In genomic region chr4:89469883-89470282, GRCm38 (mm10) we compare ENCODE assay signal across 7 mouse cellular contexts.
DNase-seq lines count a peak whose midpoint lies in the region; ATAC-seq and TF ChIP-seq lines count a peak whose summit lies in the region.

No protein-coding gene starts in this region.

- no peak for TF ChIP-seq CTCF in heart, postnatal 0 days (IDR thresholded peaks at IDR 0.05; ENCODE audit: low read depth)
- no peak for TF ChIP-seq CTCF in liver, postnatal 0 days (IDR thresholded peaks at IDR 0.05; ENCODE audit: low read depth)

- no peaks in the 10 kb centered on the region for H3K9me3 ChIP-seq in forebrain, embryonic 11.5 days (ENCODE audit: control insufficient read depth, low read length)
- no peaks in the 10 kb centered on the region for H3K9me3 ChIP-seq in heart, postnatal 0 days (replicated peaks; ENCODE audit: control insufficient read depth, low read length)
- H3K9me3 ChIP-seq in liver, postnatal 0 days (ENCODE audit: low read length) = no peaks in the 10 kb centered on the region

- H3K9ac ChIP-seq in forebrain, embryonic 11.5 days (ENCODE audit: low read length) = no peak overlapping the region
- no peak overlapping the region for H3K9ac ChIP-seq in heart, postnatal 0 days (replicated peaks; ENCODE audit: low read depth, low read length)
- no peak overlapping the region for H3K9ac ChIP-seq in liver, postnatal 0 days (replicated peaks)

- ATAC-seq in forebrain, embryonic 11.5 days (replicated peaks; ENCODE audit: low FRiP score) = peak; percentile 94
- peak; percentile 89 for ATAC-seq in heart, postnatal 0 days (ENCODE audit: insufficient read depth, low read depth)
- ATAC-seq in erythroid progenitor cell, adult 5-6 weeks (replicated peaks; ENCODE audit: low FRiP score, poor library complexity, severe bottlenecking) = no peak
- ATAC-seq in liver, postnatal 0 days = no peak

- DNase-seq in urinary bladder, postnatal 14 days (ENCODE audit: low spot score) = peak; percentile 30
- no peak for DNase-seq in urinary bladder, postnatal 25 days (ENCODE audit: low spot score)
- DNase-seq in forebrain, embryonic 11.5 days (ENCODE audit: low spot score) = peak; percentile 73
- peak; percentile 78 for DNase-seq in heart, postnatal 0 days (ENCODE audit: low spot score)
- peak; percentile 41 for DNase-seq in lung, postnatal 10 days
- DNase-seq in liver, postnatal 0 days = no peak

- no peaks in the 10 kb centered on the region; the same call in 1 of the 2 replicates for H3K4me1 ChIP-seq in forebrain, embryonic 11.5 days (replicated peaks; ENCODE audit: control insufficient read depth, insufficient read depth, low read length)
- H3K4me1 ChIP-seq in heart, postnatal 0 days (ENCODE audit: control insufficient read depth, insufficient read depth) = no peaks in the 10 kb centered on the region
- no peaks in the 10 kb centered on the region for H3K4me1 ChIP-seq in liver, postnatal 0 days (ENCODE audit: insufficient read depth)

- H3K36me3 ChIP-seq in forebrain, embryonic 11.5 days (ENCODE audit: control insufficient read depth, insufficient read depth, low read length) = no peaks in the 10 kb centered on the region
- no peaks in the 10 kb centered on the region for H3K36me3 ChIP-seq in heart, postnatal 0 days (replicated peaks; ENCODE audit: control insufficient read depth, insufficient read depth, low read length)
- H3K36me3 ChIP-seq in liver, postnatal 0 days (replicated peaks; ENCODE audit: insufficient read depth, low read length) = no peaks in the 10 kb centered on the region

- no peak for TF ChIP-seq EP300 in heart, postnatal 0 days (IDR thresholded peaks at IDR 0.05; ENCODE audit: low read depth)
- no peak for TF ChIP-seq EP300 in liver, postnatal 0 days (IDR thresholded peaks at IDR 0.05; ENCODE audit: low read depth)

- no peak overlapping the region for H3K27ac ChIP-seq in forebrain, embryonic 11.5 days (ENCODE audit: low read depth, low read length)
- H3K27ac ChIP-seq in heart, postnatal 0 days (ENCODE audit: low read depth) = peak overlapping the region; percentile 68
- H3K27ac ChIP-seq in liver, postnatal 0 days (ENCODE audit: low read depth) = no peak overlapping the region

- H3K4me3 ChIP-seq in forebrain, embryonic 11.5 days (ENCODE audit: low read depth, low read length) = no peak overlapping the region
- H3K4me3 ChIP-seq in heart, postnatal 0 days (ENCODE audit: low read depth, low read length) = no peak overlapping the region
- H3K4me3 ChIP-seq in liver, postnatal 0 days (ENCODE audit: low read depth, low read length) = no peak overlapping the region

- no peak overlapping the region for H3K4me2 ChIP-seq in forebrain, embryonic 11.5 days (ENCODE audit: low read depth, low read length, severe bottlenecking)
- no peak overlapping the region for H3K4me2 ChIP-seq in heart, postnatal 0 days (ENCODE audit: low read depth, low read length)
- no peak overlapping the region for H3K4me2 ChIP-seq in liver, postnatal 0 days (ENCODE audit: low read depth, low read length)

- WGBS in forebrain, embryonic 11.5 days = 8% methylated on average over 8 of the region's 8 CpGs
- 34% methylated on average over 8 of the region's 8 CpGs for WGBS in heart, postnatal 0 days
- WGBS in liver, postnatal 0 days (ENCODE audit: insufficient replicate concordance) = 55% methylated on average over 8 of the region's 8 CpGs

- H3K27me3 ChIP-seq in forebrain, embryonic 11.5 days (ENCODE audit: control insufficient read depth, insufficient read depth, low read length) = no peaks in the 10 kb centered on the region
- no peaks in the 10 kb centered on the region for H3K27me3 ChIP-seq in heart, postnatal 0 days (ENCODE audit: control insufficient read depth, insufficient read depth, low read length)
- H3K27me3 ChIP-seq in liver, postnatal 0 days (ENCODE audit: insufficient read depth, low read length) = no peaks in the 10 kb centered on the region

Comparison
In these comparisons a context has a peak if more than half of its experiments do, and no peak if none do; other contexts are left out.
1. DNase-seq: peak in urinary bladder, postnatal 14 days (single experiment), forebrain, embryonic 11.5 days (single experiment), heart, postnatal 0 days (single experiment) and lung, postnatal 10 days (single experiment); none in urinary bladder, postnatal 25 days (single experiment) and liver, postnatal 0 days (single experiment).
2. ATAC-seq: peak in forebrain, embryonic 11.5 days (single experiment) and heart, postnatal 0 days (single experiment); none in erythroid progenitor cell, adult 5-6 weeks (single experiment) and liver, postnatal 0 days (single experiment).